In the genomic region with DNA sequence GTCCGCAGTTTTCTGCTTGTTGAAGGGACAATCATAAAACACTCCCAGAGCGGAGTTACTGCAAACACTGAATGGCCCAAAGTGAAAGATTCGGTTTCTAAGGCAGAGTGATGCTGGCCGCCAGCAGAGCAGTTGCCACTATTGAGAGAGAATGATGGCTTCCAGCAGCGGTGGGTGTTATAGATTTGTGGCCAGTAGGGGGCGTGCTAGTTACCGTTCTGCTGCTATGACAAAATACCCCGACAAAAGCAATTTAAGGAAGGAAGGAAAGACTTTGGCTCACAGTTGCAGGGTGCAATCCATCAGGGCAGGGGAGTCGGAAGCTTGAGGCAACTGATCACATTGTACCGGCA, we compare ENCODE assay signal across 8 mouse cellular contexts.
DNase-seq lines count a peak whose midpoint lies in the region; ATAC-seq lines count a peak whose summit lies in the region.

No protein-coding gene starts in this region.

- H3K4me3 ChIP-seq in hindbrain, embryonic 10.5 days: peak overlapping the region; percentile 41
- peak overlapping the region; percentile 39 for H3K4me3 ChIP-seq in limb, embryonic 10.5 days
- H3K4me3 ChIP-seq in midbrain, embryonic 14.5 days (replicated peaks; ENCODE audit: low read depth, low read length): no peak overlapping the region

- WGBS in hindbrain, embryonic 10.5 days: 44% methylated on average over 10 of the region's 10 CpGs
- 42% methylated on average over 10 of the region's 10 CpGs for WGBS in limb, embryonic 10.5 days
- WGBS in midbrain, embryonic 14.5 days: 45% methylated on average over 10 of the region's 10 CpGs

- H3K36me3 ChIP-seq in hindbrain, embryonic 10.5 days: no peaks in the 10 kb centered on the region
- H3K36me3 ChIP-seq in limb, embryonic 10.5 days: no peaks in the 10 kb centered on the region
- no peaks in the 10 kb centered on the region for H3K36me3 ChIP-seq in midbrain, embryonic 14.5 days (ENCODE audit: control insufficient read depth, insufficient read depth, low read length)

- H3K4me1 ChIP-seq in hindbrain, embryonic 10.5 days (replicated peaks): peaks cover 36% of the 10 kb centered on the region
- peaks cover 46% of the 10 kb centered on the region for H3K4me1 ChIP-seq in limb, embryonic 10.5 days
- 0 out of 2 replicates have a peak, but pooled peaks cover 5% of the 10 kb centered on the region for H3K4me1 ChIP-seq in midbrain, embryonic 14.5 days (ENCODE audit: control insufficient read depth, insufficient read depth, low read length)

- no peak for ATAC-seq in midbrain, embryonic 14.5 days (ENCODE audit: low FRiP score, low TSS enrichment)

- no peaks in the 10 kb centered on the region for H3K9me3 ChIP-seq in hindbrain, embryonic 10.5 days
- no peaks in the 10 kb centered on the region for H3K9me3 ChIP-seq in limb, embryonic 10.5 days (replicated peaks)
- no peaks in the 10 kb centered on the region for H3K9me3 ChIP-seq in midbrain, embryonic 14.5 days (ENCODE audit: control insufficient read depth, low read length)

- H3K27ac ChIP-seq in hindbrain, embryonic 10.5 days: peak overlapping the region; percentile 70
- H3K27ac ChIP-seq in limb, embryonic 10.5 days: peak overlapping the region; percentile 78
- no peak overlapping the region for H3K27ac ChIP-seq in midbrain, embryonic 14.5 days (replicated peaks; ENCODE audit: low read depth, low read length)

- DNase-seq in adrenal gland, adult 8-10 months: peak; percentile 6
- DNase-seq in adrenal gland, adult 18-20 months (ENCODE audit: low spot score in 2 of 2): no peak
- peak; percentile 57 to 65 for DNase-seq in CD8-positive naive resting alpha-beta T cell, adult 2 months (ENCODE audit: low read depth in 2 of 2, low spot score in 2 of 2)
- DNase-seq in embryo, embryonic 11 days: peak; percentile 52
- DNase-seq in hindbrain, embryonic 10.5 days (ENCODE audit: low spot score): peak; percentile 43
- peak; percentile 63 for DNase-seq in limb, embryonic 10.5 days (ENCODE audit: low spot score)
- DNase-seq in midbrain, embryonic 14.5 days: peak; percentile 56
- DNase-seq in thymus, postnatal 0 days (ENCODE audit: low spot score): peak; percentile 61

- peak overlapping the region; percentile 54 for H3K4me2 ChIP-seq in midbrain, embryonic 14.5 days (ENCODE audit: low read length)

- peaks cover 26% of the 10 kb centered on the region for H3K27me3 ChIP-seq in hindbrain, embryonic 10.5 days (ENCODE audit: insufficient read depth, poor library complexity, severe bottlenecking)
- peaks cover 12% of the 10 kb centered on the region; the same call in 1 of the 2 replicates for H3K27me3 ChIP-seq in limb, embryonic 10.5 days (ENCODE audit: low read depth, poor library complexity, severe bottlenecking)
- no peaks in the 10 kb centered on the region for H3K27me3 ChIP-seq in midbrain, embryonic 14.5 days (ENCODE audit: control insufficient read depth, insufficient read depth, low read length)

- peak overlapping the region; percentile 40; the same call in 1 of the 2 replicates for H3K9ac ChIP-seq in midbrain, embryonic 14.5 days (replicated peaks; ENCODE audit: low read length)

Comparison
In these comparisons a context has a peak if more than half of its experiments do, and no peak if none do; other contexts are left out.
1. DNase-seq: peak in adrenal gland, adult 8-10 months (single experiment), CD8-positive naive resting alpha-beta T cell, adult 2 months (2 of 2), embryo, embryonic 11 days (single experiment), hindbrain, embryonic 10.5 days (single experiment), limb, embryonic 10.5 days (single experiment), midbrain, embryonic 14.5 days (single experiment) and thymus, postnatal 0 days (single experiment); none in adrenal gland, adult 18-20 months (0 of 2).